Mouse (Mus musculus) naive thymus-derived CD4-positive, alpha-beta T cell, adult 2 months (primary cell): ENCODE data around the gene Ssxb9.
"Not testable (repeated sequence)": the region's sequence is repeated elsewhere in the genome, so short reads cannot be mapped to it uniquely, and the experiment has no call there.

Source experiments
- DNase-seq: peaks from one replicate; pipeline ENCODE4 v3.0.0-alpha.2; 2011; ENCODE audit warnings: low read depth

Ssxb9 gene

DNA sequence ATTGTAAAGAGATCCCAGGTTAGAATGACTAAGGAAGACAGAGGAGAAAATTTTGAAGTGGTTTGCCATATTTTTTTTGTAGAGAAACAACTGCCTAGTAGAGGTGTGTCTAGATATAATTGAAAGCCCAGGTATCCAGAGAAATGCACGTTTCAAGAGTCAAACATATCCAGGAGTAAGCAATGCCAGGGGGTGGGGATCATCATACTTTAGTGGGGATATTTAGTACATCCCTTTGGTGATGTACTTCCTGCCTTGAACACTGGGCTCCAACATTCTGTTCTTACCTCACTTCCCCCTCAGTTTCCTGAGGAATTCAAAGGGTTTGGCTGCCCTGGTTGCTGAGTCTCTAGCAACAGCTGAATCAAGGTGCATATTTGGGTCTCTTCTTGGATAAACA lies at the start of gene Ssxb9:
Gene Ssxb9, plus strand, starts transcription at position 301 of the 400 bp plus-strand sequence.
- not testable (repeated sequence) for DNase-seq

DNA sequence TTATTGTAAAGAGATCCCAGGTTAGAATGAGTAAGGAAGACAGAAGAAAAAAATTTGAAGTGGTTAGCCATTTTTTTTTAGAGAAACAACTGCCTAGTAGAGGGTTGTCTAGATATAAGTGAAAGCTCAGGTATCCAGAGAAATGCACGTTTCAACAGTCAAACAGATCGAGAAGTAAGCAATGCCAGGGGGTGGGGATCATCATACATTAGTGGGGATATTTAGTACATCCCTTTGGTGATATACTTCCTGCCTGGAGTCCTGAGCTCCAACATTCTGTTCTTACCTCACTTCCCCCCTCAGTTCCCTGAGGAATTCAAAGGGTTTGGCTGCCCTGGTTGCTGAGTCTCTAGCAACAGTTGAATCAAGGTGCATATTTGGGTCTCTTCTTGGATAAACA lies 39.7 kb upstream of the Ssxb9 start, which contains the start of gene Ssxb10:
Gene Ssxb10, plus strand, starts transcription at position 301 of the 400 bp plus-strand sequence.
- no peak for DNase-seq

- not testable (repeated sequence) for DNase-seq
Measured at GRCm38 (mm10) chrX:8413005-8413404, 46.2 kb downstream of the Ssxb9 start, which contains the start of gene Ssxb1. Ssxb1 (plus strand) TSS chrX:8413305.
